Mouse (Mus musculus) spleen, embryonic (tissue): Measurements from ENCODE around the gene Hhipl1.

Source experiments
- CTCF ChIA-PET: fragments of 350-600 bp; sonication (Branson Sonifier 250); formaldehyde crosslinking; loops from one replicate; lab custom pipeline; 2022; lab: Charles Lee

Hhipl1 gene

GRCm38 (mm10) chr12:108311741-108312290 is 5.7 kb downstream of the Hhipl1 start:
- CTCF ChIA-PET = no interaction called here

- CTCF ChIA-PET = no interaction called here
Measured at GRCm38 (mm10) chr12:108312432-108312851, 6.4 kb downstream of the Hhipl1 start.

GRCm38 (mm10) chr12:108313244-108313772 is 7.2 kb downstream of the Hhipl1 start:
- CTCF ChIA-PET = no interaction called here

DNA sequence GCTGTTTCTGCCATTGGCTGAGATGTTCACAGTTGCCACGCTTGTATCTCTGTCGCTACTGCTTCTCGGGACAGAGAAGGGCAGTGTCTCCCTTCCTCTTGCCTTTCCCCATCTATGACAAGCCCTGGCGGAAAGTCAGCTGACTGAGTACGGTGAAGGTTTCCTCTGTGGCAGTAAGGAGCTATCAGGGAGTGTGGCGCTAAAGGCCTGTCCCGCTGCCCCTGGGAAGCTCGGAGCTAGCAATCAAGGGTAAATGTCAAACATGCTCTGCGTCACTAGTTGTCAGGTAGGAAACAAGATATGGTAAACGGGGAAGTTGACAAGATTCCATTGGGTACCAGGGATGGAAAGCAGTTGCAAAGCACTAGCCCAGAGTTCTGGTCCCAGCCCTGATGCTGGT is 9.7 kb downstream of the Hhipl1 start:
- CTCF ChIA-PET = no interaction called here

DNA sequence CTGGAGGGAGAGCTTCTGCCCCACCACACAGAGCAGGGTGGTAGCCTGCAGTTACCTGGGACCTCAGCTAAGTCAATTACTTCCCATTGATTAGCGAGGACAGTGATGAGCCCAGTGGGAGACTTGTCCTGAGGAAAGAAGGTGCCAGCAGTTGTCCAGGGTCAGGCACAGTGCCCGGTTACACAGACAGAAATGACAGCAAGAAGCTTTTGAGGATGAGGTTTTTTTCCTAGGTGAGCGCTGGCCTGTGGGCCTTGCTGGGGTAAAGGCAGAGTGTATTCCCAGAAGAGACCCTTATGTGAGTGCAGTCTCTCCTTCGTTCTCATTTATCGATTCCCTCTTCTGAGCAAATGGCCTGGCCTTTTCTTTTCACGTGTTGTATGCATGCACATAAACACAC is 10.6 kb downstream of the Hhipl1 start:
- CTCF ChIA-PET = interaction anchor here (0.6 to 0.7 kb wide), 2 partner anchors 9 to 15 kb away, joined by 3 to 21 read pairs; no protein-coding TSS in a partner anchor

DNA sequence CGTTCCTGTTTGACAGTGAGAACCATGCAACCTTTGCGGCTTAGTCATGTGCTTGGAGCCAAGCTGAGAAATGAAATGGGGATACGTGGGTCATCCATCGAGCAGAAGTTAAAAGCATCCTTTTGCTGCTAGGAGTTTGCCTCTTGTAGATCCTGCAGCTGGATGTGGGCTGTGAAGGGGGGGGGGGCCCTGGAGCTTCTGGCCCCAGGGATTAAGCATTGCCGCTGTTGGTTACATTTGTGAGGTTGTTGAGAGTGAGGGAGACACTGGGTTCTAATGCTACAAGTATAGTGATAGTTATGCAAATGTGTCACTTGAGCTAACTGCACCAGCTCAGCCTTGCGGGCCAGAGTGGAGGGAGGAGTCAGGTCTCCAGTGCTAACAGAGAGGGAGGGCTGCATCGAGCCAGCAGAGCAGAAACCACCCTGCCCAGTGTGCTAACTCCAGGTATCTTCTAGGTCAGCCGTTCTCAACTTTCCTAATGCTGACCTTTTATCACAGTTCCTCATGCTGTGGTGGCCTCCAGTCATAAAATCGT is 11.2 kb downstream of the Hhipl1 start:
- CTCF ChIA-PET = interaction anchor here (0.6 to 0.7 kb wide), 2 partner anchors 9 to 14 kb away, joined by 3 to 21 read pairs; no protein-coding TSS in a partner anchor

DNA sequence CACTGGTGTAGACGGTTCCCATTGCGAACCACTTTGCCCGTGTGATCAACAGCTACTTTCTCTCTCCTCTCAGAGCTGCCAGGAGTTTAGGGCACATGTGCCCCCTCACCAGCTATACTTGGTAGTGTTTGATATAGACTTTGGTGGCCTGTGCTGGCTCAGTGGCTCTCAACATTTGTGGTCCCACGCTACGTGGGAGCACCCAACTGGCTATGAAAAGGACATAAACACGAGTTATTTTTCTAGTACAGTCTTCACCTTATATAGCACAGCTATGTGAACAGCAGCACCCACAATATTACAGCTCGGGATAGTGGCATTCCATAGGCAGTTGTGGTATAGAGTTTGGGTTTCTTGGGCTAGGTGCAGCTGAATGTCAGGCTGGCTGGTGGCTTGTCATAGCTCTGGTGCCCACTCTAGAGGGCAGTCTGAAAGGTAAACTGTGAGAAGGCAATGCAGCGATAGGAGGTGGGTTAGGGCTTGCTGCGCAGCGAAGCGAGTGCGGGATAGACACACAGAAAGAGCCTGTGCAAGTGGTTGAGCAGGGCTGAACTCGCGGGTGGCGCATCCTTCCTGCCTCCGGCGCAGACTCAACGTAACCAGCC is 11.9 kb downstream of the Hhipl1 start:
- CTCF ChIA-PET = no interaction called here

- CTCF ChIA-PET = no interaction called here
Measured at GRCm38 (mm10) chr12:108318499-108318898, 12.4 kb downstream of the Hhipl1 start.

- CTCF ChIA-PET = no interaction called here
Measured at GRCm38 (mm10) chr12:108320096-108320495, 14.0 kb downstream of the Hhipl1 start.

DNA sequence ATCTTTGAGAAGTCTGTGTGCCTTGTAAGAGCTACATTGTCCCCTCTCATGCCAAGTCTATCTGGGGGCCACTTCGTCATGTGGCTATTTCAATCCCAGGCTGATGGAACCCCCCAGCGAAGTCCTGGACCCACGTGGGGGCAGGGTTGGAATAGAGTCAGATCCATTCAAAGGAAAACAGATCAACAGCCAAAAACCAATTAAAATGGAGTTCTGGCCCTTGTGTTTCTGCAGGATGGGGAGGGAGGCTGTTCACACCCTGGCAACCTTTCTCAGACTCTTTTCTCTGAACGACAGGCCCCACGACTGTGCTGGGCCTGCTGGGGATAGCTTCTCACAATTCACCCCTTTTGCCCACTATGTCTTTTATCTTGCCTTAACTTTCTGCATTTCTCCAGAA is 20.3 kb downstream of the Hhipl1 start:
- CTCF ChIA-PET = no interaction called here

GRCm38 (mm10) chr12:108327889-108328491 is 21.9 kb downstream of the Hhipl1 start:
- CTCF ChIA-PET = no interaction called here

DNA sequence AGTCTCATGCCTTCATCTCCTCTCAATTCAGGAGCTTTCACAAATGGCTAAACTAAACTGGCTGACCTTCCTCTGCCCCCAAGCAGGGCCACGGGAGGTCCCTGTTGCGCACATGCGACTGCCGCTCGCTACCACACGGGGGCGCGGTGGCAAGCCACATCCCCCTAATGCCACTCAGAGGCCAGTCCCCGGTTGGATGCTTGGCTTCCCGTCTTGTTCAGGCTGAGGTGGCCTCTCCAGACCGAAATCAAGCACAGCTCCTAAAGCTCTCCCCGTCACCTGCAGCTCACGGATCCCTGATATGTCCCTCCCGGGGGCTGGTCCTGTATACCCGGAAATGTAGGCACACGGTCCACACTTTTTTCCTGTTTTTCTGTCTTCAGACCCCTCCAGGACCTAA is 27.0 kb downstream of the Hhipl1 start:
- CTCF ChIA-PET = no interaction called here

GRCm38 (mm10) chr12:108333481-108333882 is 27.4 kb downstream of the Hhipl1 start:
- CTCF ChIA-PET = no interaction called here

GRCm38 (mm10) chr12:108333895-108334445 is 27.9 kb downstream of the Hhipl1 start, which contains the start of gene Cyp46a1:
TSS of gene Cyp46a1 (plus strand) at chr12:108334381.
- CTCF ChIA-PET = no interaction called here

DNA sequence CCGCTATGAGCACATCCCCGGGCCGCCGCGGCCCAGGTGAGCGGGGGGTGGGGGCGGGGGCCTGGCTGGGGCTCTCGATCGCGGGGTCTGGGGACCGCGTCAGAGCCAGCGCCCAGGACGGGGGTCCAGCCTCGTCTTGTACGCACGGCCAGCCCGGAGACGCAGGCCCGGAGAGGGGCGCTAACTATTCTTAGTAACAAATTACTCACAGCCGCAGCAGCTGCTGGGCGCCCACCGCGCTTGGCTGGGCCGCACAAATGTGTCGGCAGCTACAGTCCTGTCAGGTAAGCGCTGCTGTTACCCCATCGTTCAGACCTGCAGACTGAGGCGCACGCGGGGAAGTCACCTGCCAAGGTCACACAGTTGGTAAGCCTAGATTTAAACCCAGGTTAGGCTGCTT is 28.5 kb downstream of the Hhipl1 start:
- CTCF ChIA-PET = interaction anchor here (0.7 kb wide), 1 partner anchor 75 kb away, joined by 4 read pairs; no protein-coding TSS in a partner anchor

- CTCF ChIA-PET = interaction anchor here (0.8 kb wide), 1 partner anchor 811 kb away, joined by 5 read pairs; no protein-coding TSS in a partner anchor
Measured at GRCm38 (mm10) chr12:108338572-108339190, 32.6 kb downstream of the Hhipl1 start.

GRCm38 (mm10) chr12:108348151-108348550 is 42.1 kb downstream of the Hhipl1 start:
- CTCF ChIA-PET = interaction anchor here (0.6 kb wide), 1 partner anchor 63 kb away, joined by 3 read pairs; no protein-coding TSS in a partner anchor

DNA sequence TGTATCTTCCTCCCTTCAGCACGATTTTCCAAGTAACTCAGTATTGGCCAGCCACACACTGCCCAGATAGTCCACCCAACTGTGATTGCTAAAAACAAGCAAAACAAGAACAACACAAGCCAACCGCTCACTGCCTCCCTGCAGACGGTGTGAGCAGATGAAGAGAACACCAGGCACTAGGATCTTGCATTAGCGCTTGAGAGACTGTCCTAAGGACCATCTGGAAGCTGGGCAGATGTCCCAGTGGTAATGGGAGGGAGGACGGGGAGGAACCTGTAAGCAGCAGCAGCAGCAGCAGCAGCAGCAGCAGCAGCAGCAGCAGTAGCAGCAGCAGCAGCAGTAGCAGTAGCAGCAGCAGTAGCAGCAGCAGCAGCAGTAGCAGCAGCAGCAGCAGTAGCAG is 43.0 kb downstream of the Hhipl1 start:
- CTCF ChIA-PET = no interaction called here

DNA sequence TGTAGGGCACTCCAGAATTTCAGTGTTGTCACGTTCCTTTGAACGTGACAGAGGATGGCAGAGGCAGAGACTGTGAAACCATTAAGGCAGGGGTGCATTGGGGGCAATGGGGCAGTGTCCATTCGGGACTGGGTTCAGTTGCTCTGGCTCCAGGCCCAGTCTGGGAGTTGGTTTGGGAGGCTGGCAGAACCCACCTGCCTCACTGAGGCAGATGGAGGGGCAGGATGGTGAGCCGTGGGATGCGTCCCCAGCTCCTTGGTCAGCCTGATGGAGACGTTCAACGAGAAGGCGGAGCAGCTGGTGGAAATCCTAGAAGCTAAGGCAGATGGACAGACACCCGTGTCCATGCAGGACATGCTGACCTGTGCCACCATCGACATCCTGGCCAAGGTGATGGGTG is 44.9 kb downstream of the Hhipl1 start:
- CTCF ChIA-PET = no interaction called here

DNA sequence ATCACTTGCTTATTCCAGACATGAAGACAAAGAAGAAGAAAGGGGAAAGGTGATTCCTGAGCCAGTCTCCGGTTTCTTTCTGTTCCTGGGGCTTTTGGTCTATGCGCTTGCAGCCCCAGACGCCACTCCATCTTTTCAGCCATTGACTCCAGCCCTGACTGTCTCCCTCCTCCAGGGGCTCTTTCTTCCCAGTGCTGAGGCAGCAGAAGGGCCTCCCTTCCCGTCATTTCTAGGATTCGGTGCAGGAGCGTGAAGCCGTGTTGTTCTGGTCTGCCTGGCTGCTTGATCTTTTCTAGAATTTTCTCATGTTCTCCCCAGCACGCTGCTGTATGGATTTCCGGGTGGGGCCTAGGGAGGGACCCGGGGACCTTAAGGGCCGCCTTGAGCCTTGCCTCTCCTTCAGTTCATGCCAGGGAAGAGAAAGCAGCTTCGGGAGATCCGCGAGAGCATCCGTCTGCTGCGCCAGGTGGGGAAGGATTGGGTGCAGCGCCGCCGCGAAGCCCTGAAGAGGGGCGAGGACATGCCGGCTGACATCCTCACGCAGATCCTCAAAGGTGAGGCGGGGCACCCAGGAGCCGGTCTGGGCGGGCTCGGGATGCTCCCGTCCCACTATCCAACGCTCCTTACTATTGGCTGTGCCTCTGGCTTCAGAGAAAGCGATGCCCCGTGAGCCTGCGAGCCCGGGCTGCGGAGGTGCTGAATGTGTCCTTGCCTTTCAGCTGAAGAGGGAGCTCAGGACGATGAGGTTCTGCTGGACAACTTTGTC is 46.5 kb downstream of the Hhipl1 start:
- CTCF ChIA-PET = no interaction called here

DNA sequence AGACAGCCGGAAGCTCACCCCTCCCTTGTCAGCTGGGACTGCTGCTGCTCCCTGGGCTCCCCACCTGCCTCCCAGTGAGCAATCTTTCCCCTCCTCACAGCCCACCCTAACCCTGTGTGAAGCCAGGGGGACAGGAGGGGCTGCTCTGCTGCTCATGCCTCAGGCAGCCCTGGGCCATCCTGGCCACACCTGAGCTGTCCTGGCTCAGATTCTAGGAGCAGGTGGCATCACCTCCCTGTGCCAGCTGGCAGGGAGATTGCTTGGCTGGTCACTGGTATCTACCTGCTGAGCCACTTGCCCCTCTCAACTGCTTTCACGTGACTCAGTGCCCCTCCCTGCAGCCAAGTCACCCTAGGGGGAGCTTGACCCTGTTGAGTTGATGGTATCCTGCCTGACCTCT is 48.2 kb downstream of the Hhipl1 start:
- CTCF ChIA-PET = no interaction called here
